Mouse (Mus musculus): Measurements from ENCODE around the gene Syt15. TPM values are rescaled to one million over a fixed set of nuclear protein-coding genes. Genes with fewer than 3 reads are reported as not detected.

Syt15 gene
- 0.10 to 0.53 TPM in 2 of 3 replicates, not detected in the other for total RNA-seq (2017)

- ATAC-seq (replicated peaks; ENCODE audit: insufficient number of reproducible peaks, low FRiP score, low TSS enrichment, poor library complexity, severe bottlenecking) = no peak
These were observed at the start of gene Syt15 for GRCm38 (mm10) chr14:34219295-34219694. Gene Syt15, plus strand, starts transcription at chr14:34219595.

- ATAC-seq (replicated peaks; ENCODE audit: insufficient number of reproducible peaks, low FRiP score, low TSS enrichment, poor library complexity, severe bottlenecking) = no peak
These were observed 48.3 kb upstream of the Syt15 start for GRCm38 (mm10) chr14:34171107-34171506.

GRCm38 (mm10) chr14:34179351-34179750 lies 40.0 kb upstream of the Syt15 start:
- ATAC-seq (replicated peaks; ENCODE audit: insufficient number of reproducible peaks, low FRiP score, low TSS enrichment, poor library complexity, severe bottlenecking) = no peak

DNA sequence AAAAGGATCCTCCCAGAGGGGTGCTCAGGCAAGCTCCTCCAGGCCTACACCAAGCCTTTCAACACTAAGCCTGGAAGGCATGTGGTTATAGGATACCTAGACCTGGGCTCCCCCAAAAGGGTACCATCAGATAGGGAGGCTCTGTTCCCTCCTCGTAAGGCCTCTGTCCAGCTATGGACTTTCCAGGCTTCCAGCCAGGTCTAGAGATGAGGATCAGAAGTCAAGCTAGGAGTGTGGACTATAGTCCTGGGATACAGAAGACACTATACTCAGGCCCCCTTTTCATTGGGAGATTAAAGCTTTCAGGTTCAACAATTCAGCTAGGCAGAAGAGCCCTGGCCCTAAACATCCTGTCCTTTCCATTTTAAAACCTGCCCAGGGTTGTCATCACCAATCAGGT lies 36.3 kb upstream of the Syt15 start:
- ATAC-seq (replicated peaks; ENCODE audit: insufficient number of reproducible peaks, low FRiP score, low TSS enrichment, poor library complexity, severe bottlenecking) = no peak

GRCm38 (mm10) chr14:34188629-34189028 lies 30.8 kb upstream of the Syt15 start:
- no peak for ATAC-seq (replicated peaks; ENCODE audit: insufficient number of reproducible peaks, low FRiP score, low TSS enrichment, poor library complexity, severe bottlenecking)

DNA sequence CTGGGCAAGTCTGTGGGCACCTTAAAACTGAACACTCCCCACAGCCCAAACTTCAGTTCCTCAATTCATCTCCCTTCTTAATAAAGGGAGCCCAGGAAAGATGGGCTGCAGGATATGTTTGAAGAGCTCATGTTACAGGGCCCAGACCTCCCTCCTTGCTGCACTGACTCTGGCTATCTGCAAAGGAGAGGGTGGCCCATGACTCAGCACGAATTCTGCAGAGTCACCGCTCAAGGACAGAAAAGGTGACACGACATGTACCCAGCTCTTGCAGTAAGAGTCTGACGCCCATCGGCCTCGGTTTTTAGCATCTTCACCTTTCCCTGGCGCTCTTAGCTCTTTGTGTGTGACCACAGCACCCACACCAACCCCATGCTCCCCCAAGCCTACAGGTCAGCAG lies 29.0 kb upstream of the Syt15 start:
- ATAC-seq (replicated peaks; ENCODE audit: insufficient number of reproducible peaks, low FRiP score, low TSS enrichment, poor library complexity, severe bottlenecking) = no peak

DNA sequence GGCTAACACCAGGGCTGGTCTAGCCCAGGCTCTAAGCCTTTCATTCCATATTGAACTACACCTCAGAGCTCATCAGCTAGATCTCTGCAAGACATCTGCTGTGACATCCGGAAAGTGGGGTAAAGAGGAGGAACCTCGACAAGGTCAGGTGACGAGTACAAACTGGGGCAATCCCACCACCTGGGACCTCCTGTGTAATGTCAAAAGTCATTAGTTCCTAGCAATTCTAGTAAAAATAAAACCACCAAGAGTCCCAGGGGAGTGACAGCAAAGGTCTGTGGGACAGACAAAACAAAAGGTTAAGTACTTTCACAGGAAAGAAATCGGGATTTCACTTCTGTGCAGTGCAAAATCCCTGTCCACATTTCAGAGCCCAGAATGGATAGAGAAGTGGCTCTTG lies 25.5 kb upstream of the Syt15 start:
- no peak for ATAC-seq (replicated peaks; ENCODE audit: insufficient number of reproducible peaks, low FRiP score, low TSS enrichment, poor library complexity, severe bottlenecking)

DNA sequence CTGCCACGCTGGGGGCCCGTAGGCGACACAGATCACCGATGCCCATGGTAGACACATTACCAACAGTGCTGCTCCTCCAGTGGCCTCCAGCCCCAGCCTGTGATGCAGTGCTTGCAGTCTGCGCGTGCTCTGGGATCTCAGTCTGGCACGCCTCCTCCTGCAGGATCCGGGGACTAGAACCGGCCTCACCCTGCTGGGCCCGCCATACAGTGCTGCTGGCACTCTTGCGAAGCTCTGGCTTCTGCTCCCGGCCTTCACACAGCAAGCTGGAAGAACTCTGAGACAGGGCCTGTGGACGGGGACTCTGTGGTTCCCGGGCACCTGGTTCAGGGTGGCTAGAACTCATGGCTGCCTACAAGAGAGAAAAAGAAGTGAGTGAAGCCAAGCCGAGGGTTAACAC lies 23.9 kb upstream of the Syt15 start:
- ATAC-seq (replicated peaks; ENCODE audit: insufficient number of reproducible peaks, low FRiP score, low TSS enrichment, poor library complexity, severe bottlenecking) = no peak

- no peak for ATAC-seq (replicated peaks; ENCODE audit: insufficient number of reproducible peaks, low FRiP score, low TSS enrichment, poor library complexity, severe bottlenecking)
These were observed 22.7 kb upstream of the Syt15 start for GRCm38 (mm10) chr14:34196706-34197105.

DNA sequence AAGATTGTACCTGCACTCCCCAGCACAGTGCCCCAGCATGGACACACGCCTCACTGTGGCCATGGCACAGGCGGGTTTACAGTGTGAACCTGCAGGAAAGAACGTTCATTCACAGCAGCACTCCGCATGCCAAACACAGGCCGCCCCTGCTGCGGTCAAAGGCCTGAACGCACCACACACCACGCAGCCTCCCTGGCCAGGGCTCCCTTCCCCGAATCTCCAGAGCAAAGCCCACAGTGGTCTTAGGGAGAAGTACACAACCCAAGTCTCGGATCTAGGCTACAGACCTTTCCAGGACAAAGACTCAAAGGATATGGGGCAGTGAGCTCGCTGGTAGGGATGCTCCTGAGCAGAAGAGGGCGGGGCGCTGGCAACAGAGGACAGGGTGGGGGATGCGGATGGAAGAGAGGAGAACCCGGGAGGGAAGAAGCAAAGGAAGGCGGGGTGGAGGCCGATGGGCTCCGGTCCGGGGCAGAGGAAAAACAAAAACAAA lies 18.6 kb upstream of the Syt15 start:
- ATAC-seq (replicated peaks; ENCODE audit: insufficient number of reproducible peaks, low FRiP score, low TSS enrichment, poor library complexity, severe bottlenecking) = no peak

DNA sequence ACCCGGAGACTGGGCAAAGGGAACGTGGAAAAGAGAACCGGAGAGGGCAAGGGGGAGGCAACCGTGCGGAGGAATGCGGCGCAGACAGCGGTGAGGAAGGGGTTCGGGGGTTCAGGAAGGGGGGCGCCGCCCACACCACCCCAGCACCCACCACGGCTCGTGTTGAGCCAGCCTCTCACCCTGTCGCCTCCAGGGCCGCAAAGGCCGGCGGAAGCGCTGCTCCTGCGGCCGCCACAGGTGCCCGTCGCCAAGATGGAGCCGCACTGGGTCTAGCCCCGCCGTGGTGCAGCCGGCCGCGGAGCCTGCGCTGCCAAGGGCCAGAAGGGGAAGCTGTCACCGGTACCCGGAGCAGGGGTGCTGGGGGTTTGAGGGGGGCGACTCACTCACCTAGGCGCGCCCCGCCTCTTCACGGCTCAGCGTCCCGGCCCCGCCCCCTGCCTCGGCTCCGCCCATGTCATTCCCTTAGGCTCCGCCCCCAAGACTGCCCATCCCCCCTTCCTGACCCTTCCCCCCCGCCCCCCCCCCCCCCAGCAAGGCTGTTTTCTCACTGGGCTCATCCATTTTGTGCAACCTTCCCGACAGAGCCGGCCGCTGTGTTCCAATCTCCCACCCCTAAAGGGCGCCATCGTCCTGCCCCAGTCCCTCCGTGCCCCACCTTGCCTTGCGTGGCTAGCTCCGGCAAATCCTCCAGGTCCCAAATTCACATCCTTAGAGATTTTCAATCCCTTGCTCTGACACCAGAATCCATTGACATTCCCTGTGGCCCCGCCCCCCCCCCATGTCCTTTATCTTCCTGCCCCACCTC lies 18.0 kb upstream of the Syt15 start, which contains the start of gene Gprin2:
Gene Gprin2, minus strand, starts transcription at position 423 of the 805 bp plus-strand sequence.
- no peak for ATAC-seq (replicated peaks; ENCODE audit: insufficient number of reproducible peaks, low FRiP score, low TSS enrichment, poor library complexity, severe bottlenecking)

- ATAC-seq (replicated peaks; ENCODE audit: insufficient number of reproducible peaks, low FRiP score, low TSS enrichment, poor library complexity, severe bottlenecking) = no peak
These were observed 11.4 kb upstream of the Syt15 start for GRCm38 (mm10) chr14:34207996-34208395.

DNA sequence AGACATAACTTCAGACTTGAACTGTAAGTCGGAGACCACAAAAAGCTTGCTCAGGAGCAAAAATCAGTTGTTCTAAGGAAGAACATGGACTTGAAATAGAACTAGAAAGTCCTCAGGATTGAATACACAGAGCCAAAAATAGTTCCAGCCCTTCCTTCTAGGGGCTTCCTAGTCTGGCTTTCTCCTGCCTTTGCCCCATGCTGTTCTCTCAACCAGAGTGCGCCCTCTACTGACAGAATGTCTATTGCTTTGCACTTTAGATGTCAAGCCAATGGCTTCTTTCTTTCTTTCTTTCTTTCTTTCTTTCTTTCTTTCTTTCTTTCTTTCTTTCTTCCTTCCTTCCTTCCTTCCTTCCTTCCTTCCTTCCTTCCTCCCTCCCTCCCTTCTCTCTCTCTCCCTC lies 10.7 kb upstream of the Syt15 start:
- ATAC-seq (replicated peaks; ENCODE audit: insufficient number of reproducible peaks, low FRiP score, low TSS enrichment, poor library complexity, severe bottlenecking) = no peak

GRCm38 (mm10) chr14:34209080-34209479 lies 10.3 kb upstream of the Syt15 start:
- no peak for ATAC-seq (replicated peaks; ENCODE audit: insufficient number of reproducible peaks, low FRiP score, low TSS enrichment, poor library complexity, severe bottlenecking)

GRCm38 (mm10) chr14:34209942-34210341 lies 9.5 kb upstream of the Syt15 start:
- ATAC-seq (replicated peaks; ENCODE audit: insufficient number of reproducible peaks, low FRiP score, low TSS enrichment, poor library complexity, severe bottlenecking) = no peak

GRCm38 (mm10) chr14:34215451-34216127 lies 3.8 kb upstream of the Syt15 start:
- no peak for ATAC-seq (replicated peaks; ENCODE audit: insufficient number of reproducible peaks, low FRiP score, low TSS enrichment, poor library complexity, severe bottlenecking)

DNA sequence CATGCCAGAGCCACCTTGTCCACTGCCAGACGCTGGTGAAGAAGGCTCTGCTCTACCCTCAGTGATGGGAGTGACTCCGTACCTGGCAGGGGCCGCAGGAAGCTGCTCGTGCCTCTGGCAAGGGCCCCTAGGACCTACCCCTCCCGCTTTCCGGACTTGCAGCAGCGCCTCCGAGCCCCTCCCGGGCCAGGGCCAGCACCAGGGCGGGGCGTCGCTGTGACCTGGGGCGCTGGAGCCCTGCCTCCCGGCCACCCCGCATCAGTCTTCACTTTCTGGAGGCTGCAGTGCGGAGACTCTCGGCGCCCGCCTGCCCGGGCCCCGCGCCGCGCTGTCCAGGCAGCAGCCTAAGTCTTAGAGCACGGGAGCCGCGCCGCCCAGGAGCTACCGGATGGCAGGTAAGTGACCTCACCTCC lies 397 bp downstream of the Syt15 start:
- no peak for ATAC-seq (replicated peaks; ENCODE audit: insufficient number of reproducible peaks, low FRiP score, low TSS enrichment, poor library complexity, severe bottlenecking)

GRCm38 (mm10) chr14:34220426-34220825 lies 1.0 kb downstream of the Syt15 start:
- no peak for ATAC-seq (replicated peaks; ENCODE audit: insufficient number of reproducible peaks, low FRiP score, low TSS enrichment, poor library complexity, severe bottlenecking)

DNA sequence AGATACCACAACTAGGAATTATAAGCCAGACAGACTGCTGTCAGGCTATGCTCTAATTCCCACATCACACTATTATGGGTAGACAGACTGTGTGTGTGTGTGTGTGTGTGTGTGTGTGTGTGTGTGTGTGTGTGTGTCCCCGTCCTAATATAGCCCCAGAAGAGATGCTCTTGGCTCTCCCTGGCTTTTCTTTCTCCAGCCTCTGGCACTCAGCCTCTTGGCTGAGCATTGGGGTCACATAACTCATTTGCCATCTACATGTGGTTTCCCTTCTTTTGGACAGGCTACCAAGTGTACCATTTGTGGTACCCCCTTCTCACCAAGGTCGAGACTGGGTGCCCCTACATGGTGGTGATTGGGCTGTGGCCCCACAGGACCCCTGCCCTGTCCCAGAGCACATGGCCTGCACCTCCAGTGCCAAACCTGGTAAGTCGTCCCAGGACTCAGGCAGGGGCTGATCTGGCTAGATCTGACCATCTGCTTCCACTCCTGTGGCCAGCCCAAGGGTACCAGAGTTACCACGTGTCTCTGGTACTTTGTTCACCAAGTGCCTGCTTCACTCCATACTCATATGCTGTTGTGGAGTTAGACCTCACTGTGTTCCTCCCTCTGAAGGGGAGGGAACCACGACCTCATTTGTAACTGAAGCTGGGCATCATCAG lies 2.2 kb downstream of the Syt15 start:
- no peak for ATAC-seq (replicated peaks; ENCODE audit: insufficient number of reproducible peaks, low FRiP score, low TSS enrichment, poor library complexity, severe bottlenecking)

Measured in monocyte, adult 5-6 weeks (primary cell).